Mouse (Mus musculus): ENCODE data around the gene Tuba1b. TPM values are rescaled to one million over a fixed set of nuclear protein-coding genes. Genes with fewer than 3 reads are reported as not detected.
A peak's percentile ranks its signal among the peaks of the same experiment; 100 is the strongest.
"Not testable (repeated sequence)": the region's sequence is repeated elsewhere in the genome, so short reads cannot be mapped to it uniquely, and the experiment has no call there.

The Tuba1b gene
- total RNA-seq, 2 experiments from 2014 or later: 247 to 902 TPM

GRCm38 (mm10) chr15:98930017-98930734 is 4.2 kb downstream of the Tuba1b start:
- no peak for ATAC-seq (replicated peaks; ENCODE audit: low FRiP score, poor library complexity, severe bottlenecking)

GRCm38 (mm10) chr15:98928598-98929240 is 5.6 kb downstream of the Tuba1b start:
- no peak for ATAC-seq (replicated peaks; ENCODE audit: low FRiP score, poor library complexity, severe bottlenecking)

- no peak for ATAC-seq (replicated peaks; ENCODE audit: low FRiP score, poor library complexity, severe bottlenecking)
Observed at GRCm38 (mm10) chr15:98927566-98927965, 6.8 kb downstream of the Tuba1b start.

- ATAC-seq (replicated peaks; ENCODE audit: low FRiP score, poor library complexity, severe bottlenecking): no peak
Observed at GRCm38 (mm10) chr15:98924682-98925081, 9.7 kb downstream of the Tuba1b start.

- ATAC-seq (replicated peaks; ENCODE audit: low FRiP score, poor library complexity, severe bottlenecking): no peak
Observed at GRCm38 (mm10) chr15:98923031-98923537, 11.3 kb downstream of the Tuba1b start.

- no peak for ATAC-seq (replicated peaks; ENCODE audit: low FRiP score, poor library complexity, severe bottlenecking)
Observed at GRCm38 (mm10) chr15:98922581-98922980, 11.8 kb downstream of the Tuba1b start.

GRCm38 (mm10) chr15:98921510-98921909 is 12.9 kb downstream of the Tuba1b start:
- ATAC-seq (replicated peaks; ENCODE audit: low FRiP score, poor library complexity, severe bottlenecking): no peak

GRCm38 (mm10) chr15:98918499-98918895 is 15.9 kb downstream of the Tuba1b start:
- not testable (repeated sequence) for ATAC-seq (replicated peaks; ENCODE audit: low FRiP score, poor library complexity, severe bottlenecking)

- ATAC-seq (replicated peaks; ENCODE audit: low FRiP score, poor library complexity, severe bottlenecking): peak; percentile 98
Observed at GRCm38 (mm10) chr15:98917538-98918498, 16.5 kb downstream of the Tuba1b start, which contains the start of gene Lmbr1l. Lmbr1l (minus strand) TSS chr15:98918231.

GRCm38 (mm10) chr15:98917091-98917490 is 17.3 kb downstream of the Tuba1b start:
- ATAC-seq (replicated peaks; ENCODE audit: low FRiP score, poor library complexity, severe bottlenecking): no peak

GRCm38 (mm10) chr15:98916016-98916415 is 18.3 kb downstream of the Tuba1b start:
- no peak for ATAC-seq (replicated peaks; ENCODE audit: low FRiP score, poor library complexity, severe bottlenecking)

GRCm38 (mm10) chr15:98914903-98915302 is 19.5 kb downstream of the Tuba1b start:
- no peak for ATAC-seq (replicated peaks; ENCODE audit: low FRiP score, poor library complexity, severe bottlenecking)

GRCm38 (mm10) chr15:98904692-98905091 is 29.7 kb downstream of the Tuba1b start:
- peak; percentile 54; the same call in 1 of the 2 replicates for ATAC-seq (replicated peaks; ENCODE audit: low FRiP score, poor library complexity, severe bottlenecking)

- no peak for ATAC-seq (replicated peaks; ENCODE audit: low FRiP score, poor library complexity, severe bottlenecking)
Observed at GRCm38 (mm10) chr15:98902600-98902999, 31.8 kb downstream of the Tuba1b start.

- ATAC-seq (replicated peaks; ENCODE audit: low FRiP score, poor library complexity, severe bottlenecking): no peak
Observed at GRCm38 (mm10) chr15:98901530-98901929, 32.8 kb downstream of the Tuba1b start.

- ATAC-seq (replicated peaks; ENCODE audit: low FRiP score, poor library complexity, severe bottlenecking): no peak
Observed at GRCm38 (mm10) chr15:98897928-98898800, 36.2 kb downstream of the Tuba1b start, which contains the start of gene Dhh. Dhh (minus strand) TSS chr15:98898540.

- no peak for ATAC-seq (replicated peaks; ENCODE audit: low FRiP score, poor library complexity, severe bottlenecking)
Observed at GRCm38 (mm10) chr15:98897495-98897894, 36.9 kb downstream of the Tuba1b start.

- ATAC-seq (replicated peaks; ENCODE audit: low FRiP score, poor library complexity, severe bottlenecking): no peak
Observed at GRCm38 (mm10) chr15:98895635-98896589, 38.5 kb downstream of the Tuba1b start.
